Mouse (Mus musculus): ENCODE measurements around the gene Rccd1. TPM values are rescaled to one million over a fixed set of nuclear protein-coding genes. Genes with fewer than 3 reads are reported as not detected.

Gene Rccd1
- polyA plus RNA-seq, 1 experiment from 2014 or later: 10.3 TPM

- peak overlapping the region; percentile 90 for H3K27ac ChIP-seq
- peak; percentile 80 for DNase-seq (ENCODE audit: low spot score)
- peaks cover 12% of the 10 kb centered on the region; the same call in 1 of the 2 replicates for H3K4me1 ChIP-seq
- H3K4me3 ChIP-seq: peak overlapping the region; percentile 81
- WGBS: under 1% methylated on average over 32 of the region's 32 CpGs
- peaks cover 33% of the 10 kb centered on the region for H3K27me3 ChIP-seq (ENCODE audit: insufficient read depth, poor library complexity, severe bottlenecking)
- H3K9me3 ChIP-seq: no peaks in the 10 kb centered on the region
- H3K36me3 ChIP-seq: peaks cover 28% of the 10 kb centered on the region
These were observed 62.8 kb downstream of the Rccd1 start for GRCm38 (mm10) chr7:80261372-80261990.

GRCm38 (mm10) chr7:80260625-80261371 is 63.5 kb downstream of the Rccd1 start, which contains the start of gene Ngrn:
Ngrn (plus strand) TSS chr7:80261215.
- peak; percentile 95 for DNase-seq (ENCODE audit: low spot score)
- Histone ChIP-seq H3K27me3 (ENCODE audit: insufficient read depth, poor library complexity, severe bottlenecking) (peaks cover 35% of the 10 kb centered on the region), H3K4me1 (peaks cover 12% of the 10 kb centered on the region; the same call in 1 of the 2 replicates), H3K9me3 (no peaks in the 10 kb centered on the region), H3K36me3 (peaks cover 21% of the 10 kb centered on the region), H3K27ac (peak within 1 kb of the TSS; percentile 90), H3K4me3 (peak within 1 kb of the TSS; percentile 81)
- WGBS: 26% methylated on average over 40 of the region's 40 CpGs

- H3K36me3 ChIP-seq: no peaks in the 10 kb centered on the region
These were observed 66.5 kb downstream of the Rccd1 start for GRCm38 (mm10) chr7:80257706-80258105.

GRCm38 (mm10) chr7:80255981-80256380 is 68.3 kb downstream of the Rccd1 start:
- Histone ChIP-seq H3K36me3 (no peaks in the 10 kb centered on the region), H3K27me3 (ENCODE audit: insufficient read depth, poor library complexity, severe bottlenecking) (peaks cover 44% of the 10 kb centered on the region), H3K27ac (no peak overlapping the region), H3K4me3 (no peak overlapping the region), H3K4me1 (peaks cover 12% of the 10 kb centered on the region; the same call in 1 of the 2 replicates), H3K9me3 (no peaks in the 10 kb centered on the region)
- no peak for DNase-seq (ENCODE audit: low spot score)
- WGBS: 65% methylated on average over 2 of the region's 2 CpGs

More at GRCm38 (mm10) chr7:80257706-80258105, 66.5 kb downstream of the Rccd1 start:
- Histone ChIP-seq H3K4me1 (peaks cover 15% of the 10 kb centered on the region; the same call in 1 of the 2 replicates), H3K27ac (no peak overlapping the region), H3K9me3 (no peaks in the 10 kb centered on the region), H3K27me3 (ENCODE audit: insufficient read depth, poor library complexity, severe bottlenecking) (peaks cover 44% of the 10 kb centered on the region), H3K4me3 (no peak overlapping the region)
- WGBS: 54% methylated on average over 2 of the region's 2 CpGs
- no peak for DNase-seq (ENCODE audit: low spot score)

GRCm38 (mm10) chr7:80252886-80253285 is 71.4 kb downstream of the Rccd1 start:
- Histone ChIP-seq H3K36me3 (no peaks in the 10 kb centered on the region), H3K27me3 (ENCODE audit: insufficient read depth, poor library complexity, severe bottlenecking) (peaks cover 22% of the 10 kb centered on the region), H3K27ac (no peak overlapping the region), H3K4me3 (no peak overlapping the region), H3K4me1 (peaks cover 8% of the 10 kb centered on the region; the same call in 1 of the 2 replicates), H3K9me3 (no peaks in the 10 kb centered on the region)
- no peak for DNase-seq (ENCODE audit: low spot score)
- WGBS: 70% methylated on average over 11 of the region's 11 CpGs

- Histone ChIP-seq H3K4me1 (peaks cover 8% of the 10 kb centered on the region; the same call in 1 of the 2 replicates), H3K36me3 (no peaks in the 10 kb centered on the region), H3K27ac (no peak overlapping the region), H3K4me3 (no peak overlapping the region), H3K9me3 (no peaks in the 10 kb centered on the region), H3K27me3 (ENCODE audit: insufficient read depth, poor library complexity, severe bottlenecking) (peaks cover 19% of the 10 kb centered on the region)
- no peak for DNase-seq (ENCODE audit: low spot score)
- 78% methylated on average over 7 of the region's 7 CpGs for WGBS
These were observed 71.8 kb downstream of the Rccd1 start for GRCm38 (mm10) chr7:80252437-80252836.

GRCm38 (mm10) chr7:80246859-80247258 is 77.4 kb downstream of the Rccd1 start:
- Histone ChIP-seq H3K9me3 (no peaks in the 10 kb centered on the region), H3K36me3 (no peaks in the 10 kb centered on the region), H3K4me3 (peak overlapping the region; percentile 64; the same call in 1 of the 2 replicates), H3K4me1 (peaks cover 9% of the 10 kb centered on the region; the same call in 1 of the 2 replicates), H3K27ac (peak overlapping the region; percentile 22; the same call in 1 of the 2 replicates), H3K27me3 (ENCODE audit: insufficient read depth, poor library complexity, severe bottlenecking) (no peaks in the 10 kb centered on the region)
- no peak for DNase-seq (ENCODE audit: low spot score)
- 34% methylated on average over 7 of the region's 7 CpGs for WGBS

- Histone ChIP-seq H3K27me3 (ENCODE audit: insufficient read depth, poor library complexity, severe bottlenecking) (no peaks in the 10 kb centered on the region), H3K36me3 (peaks cover 2% of the 10 kb centered on the region), H3K4me3 (peak within 1 kb of the TSS; percentile 64), H3K4me1 (peaks cover 9% of the 10 kb centered on the region; the same call in 1 of the 2 replicates), H3K9me3 (no peaks in the 10 kb centered on the region), H3K27ac (peak within 1 kb of the TSS; percentile 89)
- under 1% methylated on average over 48 of the region's 48 CpGs for WGBS
- peak; percentile 99 for DNase-seq (ENCODE audit: low spot score)
These were observed 78.0 kb downstream of the Rccd1 start, which contains the start of gene Ttll13 for GRCm38 (mm10) chr7:80246148-80246721. Ttll13 (plus strand) TSS chr7:80246376.

GRCm38 (mm10) chr7:80244851-80245250 is 79.4 kb downstream of the Rccd1 start:
- no peak for DNase-seq (ENCODE audit: low spot score)
- no peaks in the 10 kb centered on the region for H3K9me3 ChIP-seq
- H3K4me1 ChIP-seq: peaks cover 9% of the 10 kb centered on the region; the same call in 1 of the 2 replicates
- H3K27me3 ChIP-seq (ENCODE audit: insufficient read depth, poor library complexity, severe bottlenecking): no peaks in the 10 kb centered on the region
- H3K36me3 ChIP-seq: peaks cover 14% of the 10 kb centered on the region
- no peak overlapping the region for H3K4me3 ChIP-seq
- 92% methylated on average over 4 of the region's 4 CpGs for WGBS
- H3K27ac ChIP-seq: no peak overlapping the region

Other genes with a start within 250 kb of the Rccd1 start
- 830 and 1,266 TPM in 2 replicates for gene Idh2, start 209.1 kb downstream of the Rccd1 start, polyA plus RNA-seq (2016; fragmentation: Nextera tagmentation; extraction: Ambion mirVana)
- 7.8 and 8.9 TPM in 2 replicates for gene Sema4b, start 137.6 kb downstream of the Rccd1 start, polyA plus RNA-seq (2016; fragmentation: Nextera tagmentation; extraction: Ambion mirVana)
- 61.9 and 74.9 TPM in 2 replicates for gene Cib1, start 91.6 kb downstream of the Rccd1 start, polyA plus RNA-seq (2016; fragmentation: Nextera tagmentation; extraction: Ambion mirVana)
- 5.2 and 5.8 TPM in 2 replicates for gene Gdpgp1, start 91.6 kb downstream of the Rccd1 start, polyA plus RNA-seq (2016; fragmentation: Nextera tagmentation; extraction: Ambion mirVana)
- gene Ttll13, start 78.1 kb downstream of the Rccd1 start, polyA plus RNA-seq (2016; fragmentation: Nextera tagmentation; extraction: Ambion mirVana): 0.54 and 0.84 TPM in 2 replicates
- 45.7 and 47.2 TPM in 2 replicates for gene Ngrn, start 63.2 kb downstream of the Rccd1 start, polyA plus RNA-seq (2016; fragmentation: Nextera tagmentation; extraction: Ambion mirVana)
- 14.5 and 15.3 TPM in 2 replicates for gene Vps33b, start 54.8 kb downstream of the Rccd1 start, polyA plus RNA-seq (2016; fragmentation: Nextera tagmentation; extraction: Ambion mirVana)
- gene Prc1, start 30.0 kb downstream of the Rccd1 start, polyA plus RNA-seq (2016; fragmentation: Nextera tagmentation; extraction: Ambion mirVana): 153 and 163 TPM in 2 replicates
- 24.3 and 34.2 TPM in 2 replicates for gene Unc45a, start 16.6 kb upstream of the Rccd1 start, polyA plus RNA-seq (2016; fragmentation: Nextera tagmentation; extraction: Ambion mirVana)
- 18.3 and 18.4 TPM in 2 replicates for gene Hddc3, start 18.6 kb upstream of the Rccd1 start, polyA plus RNA-seq (2016; fragmentation: Nextera tagmentation; extraction: Ambion mirVana)
- gene Man2a2, start 46.9 kb upstream of the Rccd1 start, polyA plus RNA-seq (2016; fragmentation: Nextera tagmentation; extraction: Ambion mirVana): 20.0 and 20.9 TPM in 2 replicates
- gene Fes, start 63.5 kb upstream of the Rccd1 start, polyA plus RNA-seq (2016; fragmentation: Nextera tagmentation; extraction: Ambion mirVana): 9.7 and 11.7 TPM in 2 replicates
- gene Furin, start 81.0 kb upstream of the Rccd1 start, polyA plus RNA-seq (2016; fragmentation: Nextera tagmentation; extraction: Ambion mirVana): 18.1 and 20.7 TPM in 2 replicates
- 32.3 and 35.6 TPM in 2 replicates for gene Blm, start 210.7 kb upstream of the Rccd1 start, polyA plus RNA-seq (2016; fragmentation: Nextera tagmentation; extraction: Ambion mirVana)